Mouse (Mus musculus) Patski (cell line): Measurements from ENCODE around the gene Sik3. TPM values are rescaled to one million over a fixed set of nuclear protein-coding genes. Genes with fewer than 3 reads are reported as not detected.

Experiments used
- ATAC-seq: fragments of 100-300 bp; one replicate; pipeline ENCODE4 v1.8.0; 2021
- CTCF ChIA-PET: fragments of 350-600 bp; sonication (Branson Sonifier 250); formaldehyde crosslinking; loops from one replicate; lab custom pipeline; 2022; ENCODE audit warnings: inconsistent platforms; lab: Charles Lee
- POLR2A ChIA-PET: fragments of 350-600 bp; sonication (Branson Sonifier 250); formaldehyde crosslinking; loops from one replicate; lab custom pipeline; 2022; ENCODE audit warnings: antibody characterized with exemption, inconsistent platforms; lab: Charles Lee
- DNase-seq: peaks from one replicate; pipeline ENCODE4 v3.0.0-alpha.2; 2011; ENCODE audit warnings: low read depth, low spot score
- H3K27me3 ChIP-seq: fragments of 371-371 bp; one replicate; pipeline ENCODE4 v1.5.1; 2021
- CTCF ChIP-seq: fragments of 100-300 bp; IDR thresholded peaks from one replicate; pipeline ENCODE4 v1.5.1; 2021
- in situ Hi-C: fragments of 300-500 bp; cut with MboI; formaldehyde crosslinking; loops from 3 replicates; pipeline ENCODE4 v1.11.1; 2018; ENCODE audit warnings: low pct_unique_long_range_greater_than_20kb, mixed read lengths
- polyA plus RNA-seq: library from polyadenylated mRNA; unstranded; gene quantifications from one replicate; pipeline ENCODE4 v1.2.3, GENCODE M21; 2021

Sik3 gene
- polyA plus RNA-seq, 1 experiment from 2014 or later = 46.2 TPM

DNA sequence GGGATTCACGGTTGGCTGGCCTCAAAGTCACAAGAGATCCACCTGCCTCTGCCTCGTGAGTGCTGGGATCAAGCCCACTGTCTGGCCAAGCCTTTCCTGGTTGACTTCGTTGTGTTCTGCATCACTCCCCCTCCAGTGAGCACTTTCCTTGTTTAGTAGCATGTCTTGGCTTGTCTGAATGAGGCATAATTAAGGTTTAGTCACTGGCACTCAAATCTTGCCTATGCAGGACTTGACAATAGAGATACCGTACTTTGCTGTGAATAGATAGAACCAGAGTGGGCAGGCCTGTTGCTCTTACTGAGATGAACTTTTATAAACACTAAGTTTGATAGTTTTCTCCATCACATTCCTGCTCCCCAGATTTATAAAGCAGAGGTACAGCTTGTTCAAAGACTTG is 56.4 kb downstream of the Sik3 start:
- ChIA-PET CTCF (interaction anchor here (1.8 kb wide), 1 partner anchor 19 kb away, joined by 3 read pairs; no protein-coding TSS in a partner anchor), POLR2A (interaction anchor here (1.1 kb wide), 1 partner anchor 9 kb away, joined by 3 read pairs; no protein-coding TSS in a partner anchor)
- DNase-seq (no peak), ATAC-seq (no peak)
- no peaks in the 10 kb centered on the region for H3K27me3 ChIP-seq
- no peak for TF ChIP-seq CTCF
- in situ Hi-C loops = no loop called here

DNA sequence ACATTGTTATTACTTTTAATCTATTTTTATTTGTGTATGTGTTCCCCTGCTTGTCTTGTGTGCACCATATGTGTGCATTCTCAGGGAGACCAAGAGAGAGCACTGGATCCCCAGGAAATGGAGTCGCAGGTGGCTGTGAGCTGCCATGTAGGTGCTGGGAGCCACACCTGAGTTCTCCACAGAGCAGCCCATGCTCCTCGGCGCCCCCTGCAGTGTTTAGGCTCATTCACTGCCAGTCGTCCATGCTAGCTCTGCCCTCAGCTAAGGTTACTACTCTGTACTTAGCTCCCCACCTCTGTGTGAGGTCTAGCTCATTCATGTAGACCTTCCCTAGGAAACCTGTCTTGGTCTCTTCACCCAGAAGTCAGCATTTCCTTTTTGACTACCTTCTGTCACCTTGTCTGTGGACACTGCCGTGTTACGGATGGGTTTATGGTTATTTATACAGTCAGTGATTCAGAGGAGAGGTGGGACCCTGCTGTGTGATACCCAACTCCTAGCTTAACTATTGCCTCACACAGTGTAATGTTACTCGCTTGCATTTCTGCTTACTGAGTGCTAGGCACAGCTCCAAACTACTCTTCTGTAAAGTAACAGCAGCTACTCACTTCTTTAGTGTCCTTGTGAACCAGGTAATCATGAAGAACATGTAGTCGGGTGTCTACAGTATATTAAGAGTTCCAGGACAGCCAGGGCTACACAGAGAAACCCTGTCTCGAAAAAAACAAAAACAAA is 59.6 kb downstream of the Sik3 start:
- ATAC-seq (peak; percentile 48), DNase-seq (no peak)
- peak; percentile 41 for TF ChIP-seq CTCF
- H3K27me3 ChIP-seq = no peaks in the 10 kb centered on the region
- in situ Hi-C loops = no loop called here
- CTCF ChIA-PET = interaction anchor here (0.9 to 1.3 kb wide), 2 partner anchors 9 to 112 kb away, joined by 3 read pairs; no protein-coding TSS in a partner anchor
- POLR2A ChIA-PET = interaction anchor here (0.7 kb wide), 1 partner anchor 12 kb away, joined by 3 read pairs; no protein-coding TSS in a partner anchor

DNA sequence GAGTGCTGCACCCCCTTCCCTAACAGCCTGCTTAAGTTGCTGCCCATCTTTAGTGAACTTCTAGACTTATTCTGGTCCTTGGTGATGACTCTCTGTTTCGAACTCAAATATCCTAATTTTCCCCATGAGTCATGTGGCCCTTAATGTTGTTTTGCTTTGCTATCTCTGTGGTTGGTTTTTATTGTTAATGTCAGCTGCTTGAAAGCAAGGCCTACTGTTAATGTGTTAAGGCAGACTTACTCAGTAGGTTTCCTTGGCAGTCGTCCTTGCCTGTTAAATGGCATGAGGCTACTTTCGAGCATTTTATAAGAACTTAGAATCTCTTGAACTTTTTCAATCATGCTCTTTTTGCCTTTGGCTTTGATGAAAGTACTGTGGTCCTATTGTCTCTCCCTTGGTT is 60.8 kb downstream of the Sik3 start:
- POLR2A ChIA-PET = no interaction called here
- peak; percentile 56 for ATAC-seq
- in situ Hi-C loops = no loop called here
- DNase-seq = peak; percentile 49
- no peaks in the 10 kb centered on the region for H3K27me3 ChIP-seq
- CTCF ChIA-PET = interaction anchor here (1.2 kb wide), 1 partner anchor 13 kb away, joined by 3 read pairs; no protein-coding TSS in a partner anchor
- TF ChIP-seq CTCF = no peak

DNA sequence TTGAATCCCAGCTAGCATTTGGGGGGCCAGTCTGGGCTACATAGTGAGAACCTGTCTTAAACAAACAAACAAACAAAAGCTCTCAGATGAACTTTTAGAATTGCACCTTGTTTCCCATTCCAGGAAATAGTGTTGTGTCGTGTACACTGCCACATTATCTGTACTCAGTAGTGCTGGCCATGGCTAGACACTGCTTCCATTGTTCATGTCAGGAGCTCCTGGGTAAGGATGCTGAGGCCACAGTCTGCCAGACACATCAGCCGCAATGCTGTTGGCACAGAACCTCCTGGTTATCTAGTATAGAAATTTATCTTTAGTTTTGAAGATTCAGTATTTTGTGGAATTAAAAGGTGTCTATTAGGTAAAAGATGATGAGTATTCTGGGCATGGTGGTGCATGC is 63.0 kb downstream of the Sik3 start:
- ATAC-seq (no peak), DNase-seq (no peak)
- no peaks in the 10 kb centered on the region for H3K27me3 ChIP-seq
- in situ Hi-C loops = no loop called here
- no peak for TF ChIP-seq CTCF
- CTCF ChIA-PET = no interaction called here
- POLR2A ChIA-PET = interaction anchor here (0.8 kb wide), 1 partner anchor 8 kb away, joined by 4 read pairs; no protein-coding TSS in a partner anchor

DNA sequence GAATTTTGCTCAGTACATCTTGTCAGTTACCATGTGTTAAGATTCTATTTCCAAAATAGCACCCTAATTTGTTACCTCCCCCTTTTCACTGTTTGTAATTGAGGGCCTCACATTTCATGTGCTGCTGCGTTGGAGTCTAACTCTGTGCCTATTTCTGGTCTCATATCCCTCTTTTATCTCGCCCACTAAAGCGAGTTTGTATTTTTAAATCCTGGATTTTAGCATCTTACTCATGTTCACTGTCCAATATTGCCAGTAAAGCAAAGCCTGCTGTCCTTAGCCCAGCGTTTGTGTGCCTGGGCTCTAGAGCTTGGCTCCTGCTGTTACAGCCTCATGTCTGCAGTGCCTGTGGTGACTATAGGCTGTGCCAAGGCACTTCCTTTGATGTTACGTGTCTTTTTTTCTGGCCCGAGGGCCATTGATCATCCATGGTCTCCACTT is 69.8 kb downstream of the Sik3 start:
- DNase-seq (no peak), ATAC-seq (no peak)
- CTCF ChIA-PET = interaction anchor here (1.5 kb wide), 1 partner anchor 17 kb away, joined by 4 read pairs; no protein-coding TSS in a partner anchor

DNA sequence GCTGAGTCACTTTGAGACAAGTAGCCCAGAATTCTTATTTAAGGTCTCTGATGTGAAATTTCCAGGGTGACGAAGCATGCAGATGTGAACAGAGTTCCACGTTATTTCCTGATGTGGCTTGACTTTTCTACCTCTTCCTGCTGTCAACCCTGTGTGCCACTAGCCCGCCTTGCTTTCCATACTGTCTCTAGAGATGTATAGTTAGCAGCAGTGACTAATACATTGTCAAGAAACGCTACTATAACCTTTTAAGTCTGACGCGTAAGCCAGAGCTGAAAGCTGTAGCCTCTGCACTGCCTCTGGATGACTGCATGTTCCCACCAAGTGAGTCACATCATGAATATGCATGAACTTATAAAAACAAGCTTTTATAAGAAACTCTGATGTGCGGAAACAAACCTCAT is 70.9 kb downstream of the Sik3 start:
- H3K27me3 ChIP-seq = no peaks in the 10 kb centered on the region
- in situ Hi-C loops = no loop called here
- POLR2A ChIA-PET = interaction anchor here (0.6 to 1.2 kb wide), 4 partner anchors 8 to 29 kb away, joined by 3 to 4 read pairs (median 3); no protein-coding TSS in a partner anchor
- DNase-seq = peak; percentile 37
- CTCF ChIA-PET = interaction anchor here (0.8 to 1.5 kb wide), 4 partner anchors 10 to 21 kb away, joined by 3 to 4 read pairs (median 4); no protein-coding TSS in a partner anchor
- ATAC-seq = peak; percentile 81
- TF ChIP-seq CTCF = no peak

More for the DNA sequence above, 69.8 kb downstream of the Sik3 start:
- TF ChIP-seq CTCF = no peak
- POLR2A ChIA-PET = interaction anchor here (0.5 to 1.1 kb wide), 2 partner anchors 30 to 49 kb away, joined by 3 to 4 read pairs; no protein-coding TSS in a partner anchor
- in situ Hi-C loops = no loop called here
- no peaks in the 10 kb centered on the region for H3K27me3 ChIP-seq

DNA sequence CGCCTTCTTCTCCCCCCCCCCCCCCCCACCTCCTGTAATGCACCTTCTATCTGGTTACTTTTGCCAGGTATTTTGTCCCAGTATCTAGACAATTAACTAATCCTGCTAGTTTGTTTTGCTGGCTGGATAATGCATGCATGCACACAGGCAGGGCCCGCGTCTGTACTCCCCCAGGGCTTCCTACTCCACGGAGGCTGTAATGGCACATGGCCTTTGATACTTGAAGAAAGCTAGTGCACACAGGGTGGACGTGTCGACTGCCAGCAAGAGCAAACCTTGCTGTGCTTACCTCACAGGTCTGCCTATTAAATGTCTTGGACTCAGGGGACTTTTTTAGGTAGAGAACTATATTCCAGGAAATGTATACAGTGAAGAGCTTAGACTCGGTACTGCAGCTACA is 73.3 kb downstream of the Sik3 start:
- in situ Hi-C loops = no loop called here

DNA sequence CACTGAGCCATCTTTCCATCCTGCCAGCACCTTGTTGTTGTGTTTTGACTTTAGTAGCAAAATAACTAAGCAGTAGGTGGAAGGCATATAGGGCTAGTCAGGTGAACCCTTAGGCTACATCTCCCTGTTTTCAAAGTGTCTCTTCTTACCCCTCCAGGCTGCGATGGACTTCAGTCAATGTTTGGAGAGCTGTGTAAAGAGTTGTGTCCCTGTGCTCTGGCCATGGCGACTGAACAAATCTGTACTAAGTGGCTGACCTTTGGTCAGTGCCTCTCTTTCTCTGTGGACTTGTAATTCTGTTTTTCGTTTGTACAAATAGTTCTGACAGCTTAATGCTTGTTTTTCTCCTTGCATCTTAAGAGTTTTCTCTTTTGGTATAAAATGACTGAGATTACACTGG is 74.2 kb downstream of the Sik3 start:
- ChIA-PET CTCF (interaction anchor here (0.9 to 1.5 kb wide), 3 partner anchors 10 to 16 kb away, joined by 3 read pairs; no protein-coding TSS in a partner anchor), POLR2A (no interaction called here)
- no peak for TF ChIP-seq CTCF
- DNase-seq (no peak), ATAC-seq (no peak)
- in situ Hi-C loops = no loop called here
- H3K27me3 ChIP-seq = no peaks in the 10 kb centered on the region

More for the DNA sequence above, 73.3 kb downstream of the Sik3 start:
- DNase-seq = no peak
- ChIA-PET POLR2A (no interaction called here), CTCF (interaction anchor here (1.5 kb wide), 1 partner anchor 12 kb away, joined by 3 read pairs; no protein-coding TSS in a partner anchor)
- no peak for ATAC-seq
- TF ChIP-seq CTCF = no peak
- H3K27me3 ChIP-seq = no peaks in the 10 kb centered on the region

DNA sequence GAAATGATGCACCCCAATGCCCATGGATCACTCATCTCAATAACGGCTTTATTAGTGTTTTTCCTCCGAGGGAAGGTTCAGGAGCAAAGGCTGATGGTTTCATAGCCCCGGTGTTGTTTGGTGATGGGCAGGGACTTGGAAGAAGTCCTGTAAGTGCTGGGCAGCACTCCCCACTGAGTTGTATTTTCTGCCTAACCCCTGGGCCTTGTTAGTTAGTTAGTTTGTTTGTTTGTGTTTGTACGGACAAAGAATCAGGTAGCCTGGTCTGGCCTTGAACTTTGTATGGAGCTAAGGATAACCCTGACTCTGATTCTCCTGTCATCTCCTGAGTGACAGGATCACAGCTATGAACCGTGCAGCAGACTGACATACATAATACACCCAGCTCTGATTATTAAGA is 74.8 kb downstream of the Sik3 start:
- CTCF ChIA-PET = interaction anchor here (0.9 to 1.5 kb wide), 3 partner anchors 9 to 15 kb away, joined by 3 read pairs; no protein-coding TSS in a partner anchor
- no peak for TF ChIP-seq CTCF
- DNase-seq (no peak), ATAC-seq (no peak)
- in situ Hi-C loops = no loop called here
- no peaks in the 10 kb centered on the region for H3K27me3 ChIP-seq
- POLR2A ChIA-PET = no interaction called here

DNA sequence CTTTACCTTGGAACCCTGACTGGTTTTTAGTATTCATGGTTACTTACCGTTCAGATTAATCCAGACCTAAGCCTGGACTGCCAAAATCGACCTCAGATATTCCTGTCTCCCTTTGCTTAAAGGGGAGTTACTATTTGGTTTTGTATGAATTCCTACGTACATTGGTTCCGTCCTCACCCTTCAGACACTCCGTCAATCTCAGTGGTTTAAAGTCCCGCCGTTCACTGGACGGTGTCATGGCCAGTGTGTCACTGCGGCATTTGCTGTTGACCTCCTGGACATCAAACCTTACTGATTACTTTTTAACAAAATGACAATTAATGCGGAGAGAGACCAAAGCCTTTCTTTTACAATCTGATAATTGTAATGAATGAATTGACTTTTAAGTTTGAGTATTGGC is 76.1 kb downstream of the Sik3 start:
- in situ Hi-C loops = no loop called here

More for the DNA sequence above, 76.1 kb downstream of the Sik3 start:
- H3K27me3 ChIP-seq = no peaks in the 10 kb centered on the region
- TF ChIP-seq CTCF = no peak
- ATAC-seq = no peak
- ChIA-PET POLR2A (no interaction called here), CTCF (no interaction called here)
- DNase-seq = no peak
